11 mouse cellular contexts compared by ENCODE assay signal in the genomic region with DNA sequence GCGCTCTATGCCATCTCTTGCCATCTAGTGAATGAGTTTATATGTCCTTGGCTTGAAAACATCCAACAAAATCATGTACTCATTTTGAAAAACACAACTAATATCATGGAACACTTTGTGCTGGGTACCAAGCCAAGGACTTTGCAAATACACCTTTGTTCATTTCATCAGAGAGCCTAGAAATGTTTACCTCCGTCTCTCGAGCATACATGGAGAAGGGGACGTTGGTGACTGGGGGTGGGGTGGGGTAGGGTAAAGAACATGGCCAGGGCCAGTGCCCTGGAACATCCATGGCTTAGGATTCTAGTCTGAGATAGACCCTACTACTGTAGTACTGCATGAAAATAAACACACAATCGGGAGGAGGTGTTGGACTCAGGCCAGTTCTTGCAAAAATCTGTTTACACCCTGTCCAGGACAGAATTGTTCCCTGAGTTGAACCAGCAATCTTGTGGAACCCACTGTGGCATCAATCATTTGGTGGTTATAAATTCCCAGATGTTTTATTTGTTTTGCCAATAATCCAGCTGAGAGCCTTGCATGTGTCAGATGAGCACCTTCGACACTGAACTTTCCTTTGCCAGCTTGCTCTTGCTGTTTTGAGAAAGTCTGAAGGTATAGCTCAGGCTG. TPM values are rescaled to one million over a fixed set of nuclear protein-coding genes. Genes with fewer than 3 reads are reported as not detected.
"Had no signal": no experiment of that assay in that cellular context is flagged by ENCODE, and none has a peak within 500 bp of the region (broad histone marks: within the 10 kb centered on the region; RNA-seq: fewer than 3 reads in every experiment).

No protein-coding gene starts in this region.

- ATAC-seq: inflammation-experienced regulatory T-cells, adult 6 months; intestine, postnatal 0 days; midbrain, embryonic 13.5 days had no signal

- H3K27ac ChIP-seq: limb, embryonic 15.5 days; lung, embryonic 15.5 days; midbrain, embryonic 13.5 days; stomach, embryonic 15.5 days had no signal

- H3K27me3 ChIP-seq: limb, embryonic 15.5 days; lung, embryonic 15.5 days; midbrain, embryonic 13.5 days; stomach, embryonic 15.5 days had no signal

- H3K4me1 ChIP-seq: limb, embryonic 15.5 days; midbrain, embryonic 13.5 days; stomach, embryonic 15.5 days had no signal

- H3K4me3 ChIP-seq: limb, embryonic 15.5 days; lung, embryonic 15.5 days; midbrain, embryonic 13.5 days; stomach, embryonic 15.5 days had no signal

- H3K4me2 ChIP-seq: limb, embryonic 15.5 days; lung, embryonic 15.5 days; midbrain, embryonic 13.5 days; stomach, embryonic 15.5 days had no signal

- DNase-seq: layer of hippocampus, adult 9-11 months; layer of hippocampus, postnatal 36 days; right cerebral cortex, postnatal 14 days; thymus, postnatal 4 days had no signal

- H3K9ac ChIP-seq: limb, embryonic 15.5 days; lung, embryonic 15.5 days; midbrain, embryonic 13.5 days; stomach, embryonic 15.5 days had no signal

- H3K36me3 ChIP-seq: limb, embryonic 15.5 days; lung, embryonic 15.5 days; midbrain, embryonic 13.5 days; stomach, embryonic 15.5 days had no signal

- H3K9me3 ChIP-seq: limb, embryonic 15.5 days; lung, embryonic 15.5 days; midbrain, embryonic 13.5 days; stomach, embryonic 15.5 days had no signal

RNA-seq across cellular contexts. Expression of a gene that starts 5.8 kb away (rescaled TPM):
- polyA plus RNA-seq: intestine, postnatal 0 days; spleen, adult 2 months had no signal
